Mouse (Mus musculus): ENCODE results near the gene Spast. TPM values are rescaled to one million over a fixed set of nuclear protein-coding genes. Genes with fewer than 3 reads are reported as not detected.
"Not testable (repeated sequence)": the region's sequence is repeated elsewhere in the genome, so short reads cannot be mapped to it uniquely, and the experiment has no call there.

Gene Spast
- polyA plus RNA-seq, 1 experiment from 2014 or later = 15.8 TPM

GRCm38 (mm10) chr17:74318721-74319120 is 20.1 kb upstream of the Spast start:
- Histone ChIP-seq H3K36me3 (ENCODE audit: control insufficient read depth, insufficient read depth, low read length) (no peaks in the 10 kb centered on the region), H3K27ac (ENCODE audit: low read depth, low read length) (no peak overlapping the region), H3K9ac (ENCODE audit: low read depth, low read length) (no peak overlapping the region), H3K4me2 (no peak overlapping the region), H3K4me1 (replicated peaks; ENCODE audit: control insufficient read depth, insufficient read depth, low read length) (no peaks in the 10 kb centered on the region; the same call in 1 of the 2 replicates), H3K4me3 (ENCODE audit: low read depth, low read length) (no peak overlapping the region), H3K9me3 (ENCODE audit: control insufficient read depth, low read length) (no peaks in the 10 kb centered on the region), H3K27me3 (replicated peaks; ENCODE audit: control insufficient read depth, insufficient read depth, low read length) (no peaks in the 10 kb centered on the region)
- 91% methylated on average over 6 of the region's 6 CpGs for WGBS
- DNase-seq (ENCODE audit: low spot score) (no peak), ATAC-seq (replicated peaks; ENCODE audit: low FRiP score) (no peak)

DNA sequence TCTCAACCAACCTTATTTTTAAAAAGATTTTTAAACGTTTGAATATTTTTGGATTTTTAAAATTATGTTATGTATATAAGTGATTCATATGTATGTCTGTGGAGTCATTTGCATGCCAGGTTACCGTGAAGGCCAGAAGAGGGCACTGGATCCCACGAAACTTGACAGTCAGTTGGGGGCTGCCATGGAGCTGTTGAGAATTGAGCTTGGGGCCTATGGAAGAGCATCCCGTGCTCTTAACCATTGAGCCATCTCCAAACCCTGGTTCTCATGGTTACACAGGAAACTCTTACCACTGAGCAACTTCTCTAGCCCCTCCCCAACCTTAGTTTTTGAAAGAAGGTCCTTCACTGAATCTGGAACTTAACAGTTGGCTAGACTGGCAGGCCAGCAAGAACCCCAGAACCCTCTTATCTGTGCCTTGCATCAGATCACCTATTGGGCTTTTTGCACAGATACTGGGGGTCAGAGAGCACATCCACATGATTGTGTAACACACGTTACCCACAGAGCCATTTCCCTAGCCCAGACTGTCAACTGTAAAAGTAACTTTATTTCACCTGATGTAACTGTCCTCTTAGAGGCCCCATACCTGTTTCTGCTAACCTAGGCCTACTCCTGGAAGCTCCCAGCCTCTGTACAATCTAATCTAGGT is 16.3 kb upstream of the Spast start:
- no peaks in the 10 kb centered on the region for H3K36me3 ChIP-seq (ENCODE audit: control insufficient read depth, insufficient read depth, low read length)
- H3K4me1 ChIP-seq (replicated peaks; ENCODE audit: control insufficient read depth, insufficient read depth, low read length) = no peaks in the 10 kb centered on the region
- H3K9me3 ChIP-seq (ENCODE audit: control insufficient read depth, low read length) = no peaks in the 10 kb centered on the region
- ATAC-seq (replicated peaks; ENCODE audit: low FRiP score) (no peak), DNase-seq (ENCODE audit: low spot score) (no peak)
- WGBS = 47% methylated on average over 5 of the region's 5 CpGs
- H3K27ac ChIP-seq (ENCODE audit: low read depth, low read length) = no peak overlapping the region
- H3K4me2 ChIP-seq = no peak overlapping the region
- no peak overlapping the region for H3K9ac ChIP-seq (ENCODE audit: low read depth, low read length)
- no peak overlapping the region for H3K4me3 ChIP-seq (ENCODE audit: low read depth, low read length)
- H3K27me3 ChIP-seq (replicated peaks; ENCODE audit: control insufficient read depth, insufficient read depth, low read length) = no peaks in the 10 kb centered on the region

DNA sequence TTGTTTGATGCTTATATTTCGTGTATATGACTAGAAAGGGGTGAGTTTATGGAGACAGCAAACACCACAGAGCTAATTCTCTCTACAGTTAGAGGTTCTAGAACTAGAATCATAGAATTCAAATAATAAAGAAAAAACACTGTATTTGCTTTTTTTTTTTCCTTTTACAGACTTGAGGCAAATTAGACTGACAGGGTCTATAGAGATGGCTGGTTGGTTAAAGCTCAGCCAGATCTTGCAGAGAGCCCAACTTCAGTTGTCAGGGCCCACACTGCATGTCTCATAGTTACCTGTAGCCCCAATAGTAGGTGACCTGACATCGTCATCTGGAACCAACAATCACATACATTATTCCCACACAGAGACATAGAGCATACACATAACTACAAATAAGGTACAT is 14.9 kb upstream of the Spast start, which contains the start of gene Dpy30:
TSS of gene Dpy30 (minus strand) at position 101 of the 400 bp plus-strand sequence.
- Histone ChIP-seq H3K27me3 (replicated peaks; ENCODE audit: control insufficient read depth, insufficient read depth, low read length) (no peaks in the 10 kb centered on the region), H3K4me1 (replicated peaks; ENCODE audit: control insufficient read depth, insufficient read depth, low read length) (no peaks in the 10 kb centered on the region), H3K9me3 (ENCODE audit: control insufficient read depth, low read length) (no peaks in the 10 kb centered on the region), H3K4me3 (ENCODE audit: low read depth, low read length) (no peak within 1 kb of the TSS), H3K9ac (ENCODE audit: low read depth, low read length) (no peak within 1 kb of the TSS), H3K36me3 (ENCODE audit: control insufficient read depth, insufficient read depth, low read length) (no peaks in the 10 kb centered on the region), H3K27ac (ENCODE audit: low read depth, low read length) (no peak within 1 kb of the TSS), H3K4me2 (no peak within 1 kb of the TSS)
- DNase-seq (ENCODE audit: low spot score) (no peak), ATAC-seq (replicated peaks; ENCODE audit: low FRiP score) (no peak)
- WGBS = 83% methylated on average over 2 of the region's 2 CpGs

- H3K4me1 ChIP-seq (replicated peaks; ENCODE audit: control insufficient read depth, insufficient read depth, low read length); H3K27ac ChIP-seq (ENCODE audit: low read depth, low read length); H3K9me3 ChIP-seq (ENCODE audit: control insufficient read depth, low read length); ATAC-seq (replicated peaks; ENCODE audit: low FRiP score); H3K4me3 ChIP-seq (ENCODE audit: low read depth, low read length); H3K4me2 ChIP-seq; H3K9ac ChIP-seq (ENCODE audit: low read depth, low read length); DNase-seq (ENCODE audit: low spot score); H3K36me3 ChIP-seq (ENCODE audit: control insufficient read depth, insufficient read depth, low read length); H3K27me3 ChIP-seq (replicated peaks; ENCODE audit: control insufficient read depth, insufficient read depth, low read length): not testable (repeated sequence)
- 76% methylated on average over 7 of the region's 7 CpGs for WGBS
Observed at GRCm38 (mm10) chr17:74327195-74327594, 11.6 kb upstream of the Spast start.

- not testable (repeated sequence) for H3K9me3 ChIP-seq (ENCODE audit: control insufficient read depth, low read length); DNase-seq (ENCODE audit: low spot score); H3K4me3 ChIP-seq (ENCODE audit: low read depth, low read length); H3K36me3 ChIP-seq (ENCODE audit: control insufficient read depth, insufficient read depth, low read length); H3K9ac ChIP-seq (ENCODE audit: low read depth, low read length); H3K4me2 ChIP-seq; H3K27ac ChIP-seq (ENCODE audit: low read depth, low read length); H3K4me1 ChIP-seq (replicated peaks; ENCODE audit: control insufficient read depth, insufficient read depth, low read length); H3K27me3 ChIP-seq (replicated peaks; ENCODE audit: control insufficient read depth, insufficient read depth, low read length)
- peak; percentile 72; the same call in 1 of the 2 replicates for ATAC-seq (replicated peaks; ENCODE audit: low FRiP score)
- WGBS = 36% methylated on average over 2 of the region's 2 CpGs
Observed at GRCm38 (mm10) chr17:74328146-74328545, 10.6 kb upstream of the Spast start.

GRCm38 (mm10) chr17:74331049-74331676 is 7.6 kb upstream of the Spast start:
- H3K27ac ChIP-seq (ENCODE audit: low read depth, low read length) = no peak overlapping the region
- no peak for ATAC-seq (replicated peaks; ENCODE audit: low FRiP score)

GRCm38 (mm10) chr17:74338225-74338931 is 409 bp upstream of the Spast start:
- DNase-seq (ENCODE audit: low spot score) (peak; percentile 95), ATAC-seq (replicated peaks; ENCODE audit: low FRiP score) (peak; percentile 97)
- Histone ChIP-seq H3K27ac (ENCODE audit: low read depth, low read length) (peak overlapping the region; percentile 93), H3K4me1 (replicated peaks; ENCODE audit: control insufficient read depth, insufficient read depth, low read length) (peaks cover 23% of the 10 kb centered on the region), H3K4me3 (ENCODE audit: low read depth, low read length) (peak overlapping the region; percentile 82), H3K27me3 (replicated peaks; ENCODE audit: control insufficient read depth, insufficient read depth, low read length) (no peaks in the 10 kb centered on the region), H3K9me3 (ENCODE audit: control insufficient read depth, low read length) (no peaks in the 10 kb centered on the region), H3K4me2 (peak overlapping the region; percentile 87), H3K9ac (ENCODE audit: low read depth, low read length) (peak overlapping the region; percentile 84), H3K36me3 (ENCODE audit: control insufficient read depth, insufficient read depth, low read length) (no peaks in the 10 kb centered on the region)
- under 1% methylated on average over 43 of the region's 50 CpGs for WGBS

More at GRCm38 (mm10) chr17:74331049-74331676, 7.6 kb upstream of the Spast start:
- no peak overlapping the region for H3K4me2 ChIP-seq
- H3K4me1 ChIP-seq (replicated peaks; ENCODE audit: control insufficient read depth, insufficient read depth, low read length) = no peaks in the 10 kb centered on the region
- no peaks in the 10 kb centered on the region for H3K36me3 ChIP-seq (ENCODE audit: control insufficient read depth, insufficient read depth, low read length)
- no peaks in the 10 kb centered on the region for H3K27me3 ChIP-seq (replicated peaks; ENCODE audit: control insufficient read depth, insufficient read depth, low read length)
- H3K9me3 ChIP-seq (ENCODE audit: control insufficient read depth, low read length) = no peaks in the 10 kb centered on the region
- WGBS = 67% methylated on average over 9 of the region's 9 CpGs
- DNase-seq (ENCODE audit: low spot score) = no peak
- no peak overlapping the region for H3K4me3 ChIP-seq (ENCODE audit: low read depth, low read length)
- H3K9ac ChIP-seq (ENCODE audit: low read depth, low read length) = no peak overlapping the region

- peaks cover 5% of the 10 kb centered on the region; the same call in 1 of the 2 replicates for H3K36me3 ChIP-seq (ENCODE audit: control insufficient read depth, insufficient read depth, low read length)
- no peak overlapping the region; the same call in 1 of the 2 replicates for H3K4me3 ChIP-seq (ENCODE audit: low read depth, low read length)
Observed at GRCm38 (mm10) chr17:74341151-74341550, 2.4 kb downstream of the Spast start.

More at GRCm38 (mm10) chr17:74341151-74341550, 2.4 kb downstream of the Spast start:
- Histone ChIP-seq H3K4me1 (replicated peaks; ENCODE audit: control insufficient read depth, insufficient read depth, low read length) (peaks cover 23% of the 10 kb centered on the region), H3K9me3 (ENCODE audit: control insufficient read depth, low read length) (no peaks in the 10 kb centered on the region), H3K9ac (ENCODE audit: low read depth, low read length) (no peak overlapping the region), H3K27ac (ENCODE audit: low read depth, low read length) (no peak overlapping the region), H3K4me2 (peak overlapping the region; percentile 87), H3K27me3 (replicated peaks; ENCODE audit: control insufficient read depth, insufficient read depth, low read length) (no peaks in the 10 kb centered on the region)
- DNase-seq (ENCODE audit: low spot score) (no peak), ATAC-seq (replicated peaks; ENCODE audit: low FRiP score) (no peak)
- WGBS = 76% methylated on average over 5 of the region's 5 CpGs
